Mouse (Mus musculus) heart, embryonic 14.5 days (tissue): Measurements from ENCODE around the gene Cpa2. TPM values are rescaled to one million over a fixed set of nuclear protein-coding genes. Genes with fewer than 3 reads are reported as not detected.

ENCODE experiments used
- ATAC-seq: fragments of 200-750 bp; cut with Nextera tagmentation; 2 replicates; pipeline ENCODE4 v1.8.0; 2017; ENCODE audit warnings: low read depth, moderate TSS enrichment; ENCODE audit not compliant: insufficient number of reproducible peaks, insufficient read depth, low FRiP score
- H3K27ac ChIP-seq, 2 experiments: fragments of 200-500 bp in 1 of 2; fragments of 300-500 bp in 1 of 2; sonication (generic) in 1 of 2; replicated peaks in 1 of 2; 2 replicates each; pipeline ENCODE4 v1.5.1; 2012 to 2014; ENCODE audit warnings: low read depth in 2 of 2, low read length in 2 of 2, control low read depth in 1 of 2, mild to moderate bottlenecking in 1 of 2, mixed read lengths in 1 of 2; ENCODE audit not compliant: control insufficient read depth in 1 of 2, insufficient read depth in 1 of 2
- H3K27me3 ChIP-seq: fragments of 300-500 bp; sonication (generic); 2 replicates; pipeline ENCODE4 v1.6.1; 2014; ENCODE audit warnings: mild to moderate bottlenecking, low read length, control low read depth; ENCODE audit not compliant: control insufficient read depth, insufficient read depth
- H3K36me3 ChIP-seq: fragments of 300-500 bp; sonication (generic); 2 replicates; pipeline ENCODE4 v1.6.1; 2014; ENCODE audit warnings: mild to moderate bottlenecking, control low read depth, low read length, mixed read lengths; ENCODE audit not compliant: control insufficient read depth, insufficient read depth
- H3K4me1 ChIP-seq, 2 experiments: fragments of 200-500 bp in 1 of 2; fragments of 300-500 bp in 1 of 2; sonication (generic) in 1 of 2; 2 replicates each; pipeline ENCODE4 v1.6.1; 2012 to 2014; ENCODE audit warnings: low read length in 2 of 2, control low read depth in 1 of 2, mixed read lengths in 1 of 2; ENCODE audit not compliant: control insufficient read depth in 2 of 2, insufficient read depth in 2 of 2
- H3K4me2 ChIP-seq: fragments of 300-500 bp; sonication (generic); 2 replicates; pipeline ENCODE4 v1.6.1; 2014; ENCODE audit warnings: mild to moderate bottlenecking, low read length
- H3K4me3 ChIP-seq, 2 experiments: fragments of 200-500 bp in 1 of 2; fragments of 300-500 bp in 1 of 2; sonication (generic) in 1 of 2; 2 replicates each; pipeline ENCODE4 v1.5.1; 2012 to 2014; ENCODE audit warnings: low read length in 2 of 2, mild to moderate bottlenecking in 2 of 2, control low read depth in 1 of 2, low read depth in 1 of 2, moderate library complexity in 1 of 2; ENCODE audit not compliant: control insufficient read depth in 1 of 2, insufficient read depth in 1 of 2
- H3K9ac ChIP-seq: fragments of 300-500 bp; sonication (generic); 2 replicates; pipeline ENCODE4 v1.6.1; 2014; ENCODE audit warnings: mild to moderate bottlenecking, low read length
- H3K9me3 ChIP-seq: fragments of 300-500 bp; sonication (generic); 2 replicates; pipeline ENCODE4 v1.6.1; 2016; ENCODE audit warnings: low read length, control low read depth; ENCODE audit not compliant: control insufficient read depth
- WGBS: fragments of 180-500 bp; shearing (Covaris S2); extraction: QIAGEN DNeasy Blood & Tissue Kit; methylation state at CpG from one replicate; pipeline ENCODE4 v1.1.7; 2014; 5-methylcytosine and 5-hydroxymethylcytosine counted together
- polyA plus RNA-seq: library from polyadenylated mRNA; unstranded; fragments of >200 nt; fragmentation: Nextera tagmentation; extraction: Ambion mirVana; gene quantifications from 2 replicates; pipeline ENCODE4 v1.2.1, GENCODE M21; 2014

Gene Cpa2
- polyA plus RNA-seq, 1 experiment from 2014 or later, result 4.8 TPM

DNA sequence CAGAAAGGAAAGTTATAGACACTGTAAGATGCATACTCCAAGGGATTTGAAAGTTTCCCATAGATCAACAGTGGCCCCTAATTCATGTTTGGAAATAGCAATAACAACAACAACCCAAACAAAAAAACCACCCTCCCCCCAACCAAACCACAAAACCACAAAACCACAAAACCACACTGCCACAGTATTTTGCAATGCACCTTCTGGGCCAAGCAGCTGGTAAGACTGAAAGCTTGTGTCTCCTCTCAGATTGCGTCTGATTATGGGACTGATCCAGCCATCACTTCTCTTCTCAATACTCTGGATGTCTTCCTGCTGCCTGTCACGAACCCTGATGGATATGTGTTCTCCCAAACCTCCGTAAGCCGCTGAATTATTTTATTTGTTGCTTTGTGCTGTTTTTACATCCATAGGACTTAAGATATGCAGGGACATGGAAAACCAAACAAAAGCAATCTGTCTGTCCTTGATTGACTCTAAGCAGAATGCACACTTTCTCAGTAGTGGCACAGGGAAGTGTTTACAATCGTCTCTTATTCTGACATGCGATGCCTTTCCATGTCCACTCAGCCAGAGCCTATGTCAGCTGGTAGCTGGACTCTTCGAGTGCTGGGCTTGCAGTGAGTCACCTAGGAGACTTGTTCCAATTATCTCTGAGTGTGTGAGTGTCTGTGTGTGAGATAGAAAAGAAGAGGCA is 9.3 kb downstream of the Cpa2 start:
- Histone ChIP-seq H3K4me3 (no peak overlapping the region), H3K9ac (no peak overlapping the region), H3K36me3 (no peaks in the 10 kb centered on the region), H3K4me2 (no peak overlapping the region), H3K9me3 (no peaks in the 10 kb centered on the region), H3K27me3 (no peaks in the 10 kb centered on the region), H3K4me1 (peaks cover 23 to 37% of the 10 kb centered on the region in 2 experiments), H3K27ac (no peak overlapping the region)
- no peak for ATAC-seq
- 78% methylated on average over 7 of the region's 7 CpGs for WGBS

DNA sequence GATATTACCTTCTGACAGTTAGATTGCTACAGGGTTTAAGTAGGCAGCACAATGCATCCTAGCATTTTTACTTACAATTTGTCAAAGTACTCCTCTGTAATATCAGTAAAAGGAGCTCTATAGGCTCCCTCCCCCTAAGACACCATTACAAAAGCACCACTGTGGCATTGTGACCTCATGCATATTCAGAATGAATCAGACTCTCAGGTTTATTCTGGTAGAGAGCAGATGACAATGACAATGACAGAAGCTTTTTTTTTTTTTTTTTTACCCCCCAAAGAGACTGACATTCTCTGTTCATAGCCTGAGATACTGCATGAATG is 9.8 kb downstream of the Cpa2 start:
- Histone ChIP-seq H3K4me2 (no peak overlapping the region), H3K4me1 (peaks cover 23 to 33% of the 10 kb centered on the region in 2 experiments), H3K36me3 (no peaks in the 10 kb centered on the region), H3K27me3 (no peaks in the 10 kb centered on the region), H3K9me3 (no peaks in the 10 kb centered on the region), H3K27ac (no peak overlapping the region), H3K4me3 (no peak overlapping the region), H3K9ac (no peak overlapping the region)
- ATAC-seq, result no peak

- Histone ChIP-seq H3K27ac (peak overlapping the region in 1 of 2 experiments; percentile 8; a peak in 1 of 4 replicates), H3K4me1 (peaks cover 18 to 29% of the 10 kb centered on the region in 2 experiments), H3K4me3 (0 out of 4 replicates have a peak overlapping the region, but pooled peaks of 1 of the 2 experiments have one; percentile 2), H3K36me3 (no peaks in the 10 kb centered on the region), H3K9me3 (no peaks in the 10 kb centered on the region), H3K9ac (peak overlapping the region; percentile 35), H3K4me2 (peak overlapping the region; percentile 43), H3K27me3 (no peaks in the 10 kb centered on the region)
- WGBS, result 36% methylated on average over 23 of the region's 23 CpGs
- no peak for ATAC-seq
Measured at GRCm38 (mm10) chr6:30551644-30552580, 10.5 kb downstream of the Cpa2 start.

- H3K4me3 ChIP-seq, result no peak overlapping the region
- 58% methylated on average over 6 of the region's 6 CpGs for WGBS
- H3K4me1 ChIP-seq, result peaks cover 15 to 22% of the 10 kb centered on the region in 2 experiments
- no peak for ATAC-seq
- H3K27me3 ChIP-seq, result no peaks in the 10 kb centered on the region
- H3K9ac ChIP-seq, result no peak overlapping the region
- peak overlapping the region; percentile 43; the same call in 1 of the 2 replicates for H3K4me2 ChIP-seq
- H3K36me3 ChIP-seq, result no peaks in the 10 kb centered on the region
- H3K9me3 ChIP-seq, result no peaks in the 10 kb centered on the region
- no peak overlapping the region for H3K27ac ChIP-seq
Measured at GRCm38 (mm10) chr6:30552628-30553027, 11.2 kb downstream of the Cpa2 start.

DNA sequence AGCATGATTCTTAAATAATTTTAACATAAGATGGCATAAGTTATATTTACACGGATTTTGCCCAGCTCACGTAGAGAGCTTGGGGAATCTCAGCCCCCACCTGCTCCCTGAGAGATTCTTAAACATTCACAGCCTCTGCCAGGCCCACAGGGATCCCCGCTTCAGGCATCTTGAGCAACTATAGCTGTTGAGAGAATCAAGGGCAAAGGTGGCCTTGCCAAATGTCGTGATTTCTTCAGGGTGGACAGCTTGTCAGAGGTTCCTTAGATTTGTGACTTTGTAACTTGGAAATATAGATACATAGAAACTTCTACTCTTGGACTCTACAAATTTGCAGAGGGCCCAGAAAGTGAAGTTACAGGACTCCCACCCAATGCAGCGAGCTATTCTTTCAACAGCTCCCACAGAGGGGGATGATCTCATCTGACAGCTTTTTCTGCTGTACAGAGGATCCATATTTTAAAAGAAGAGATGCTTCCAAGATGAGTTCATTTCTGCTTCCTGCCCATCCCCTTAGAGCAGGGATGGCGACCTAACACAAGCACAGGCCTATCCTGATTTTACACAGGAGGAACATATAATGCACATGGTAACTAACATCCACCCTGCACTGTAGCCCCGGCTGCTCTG is 12.1 kb downstream of the Cpa2 start:
- ATAC-seq, result no peak
- no peak overlapping the region for H3K9ac ChIP-seq
- 71% methylated on average over 7 of the region's 7 CpGs for WGBS
- H3K4me3 ChIP-seq, result no peak overlapping the region
- H3K27ac ChIP-seq, result no peak overlapping the region
- no peaks in the 10 kb centered on the region for H3K27me3 ChIP-seq
- H3K36me3 ChIP-seq, result no peaks in the 10 kb centered on the region
- H3K9me3 ChIP-seq, result no peaks in the 10 kb centered on the region
- no peak overlapping the region for H3K4me2 ChIP-seq
- peaks cover 10 to 17% of the 10 kb centered on the region in 2 experiments for H3K4me1 ChIP-seq

DNA sequence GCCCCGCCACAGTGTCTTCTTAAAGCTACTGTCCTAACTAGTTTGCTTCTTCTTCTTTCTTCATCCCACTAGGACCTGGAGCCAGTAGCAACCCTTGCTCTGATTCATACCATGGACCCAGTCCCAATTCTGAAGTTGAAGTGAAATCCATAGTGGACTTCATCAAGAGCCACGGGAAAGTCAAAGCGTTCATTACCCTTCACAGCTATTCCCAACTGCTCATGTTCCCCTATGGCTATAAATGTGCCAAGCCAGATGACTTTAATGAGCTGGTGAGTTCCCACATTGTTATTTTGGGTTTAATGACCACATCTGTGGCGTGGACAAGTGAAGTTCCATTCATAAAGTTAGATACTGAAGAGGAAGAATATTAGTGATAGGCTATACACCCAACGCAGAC is 12.7 kb downstream of the Cpa2 start:
- Histone ChIP-seq H3K4me2 (no peak overlapping the region), H3K4me3 (no peak overlapping the region), H3K27me3 (no peaks in the 10 kb centered on the region), H3K27ac (no peak overlapping the region), H3K9me3 (no peaks in the 10 kb centered on the region), H3K36me3 (no peaks in the 10 kb centered on the region), H3K4me1 (peaks cover 8 to 15% of the 10 kb centered on the region in 2 experiments), H3K9ac (no peak overlapping the region)
- ATAC-seq, result no peak
- 90% methylated on average over 5 of the region's 5 CpGs for WGBS

DNA sequence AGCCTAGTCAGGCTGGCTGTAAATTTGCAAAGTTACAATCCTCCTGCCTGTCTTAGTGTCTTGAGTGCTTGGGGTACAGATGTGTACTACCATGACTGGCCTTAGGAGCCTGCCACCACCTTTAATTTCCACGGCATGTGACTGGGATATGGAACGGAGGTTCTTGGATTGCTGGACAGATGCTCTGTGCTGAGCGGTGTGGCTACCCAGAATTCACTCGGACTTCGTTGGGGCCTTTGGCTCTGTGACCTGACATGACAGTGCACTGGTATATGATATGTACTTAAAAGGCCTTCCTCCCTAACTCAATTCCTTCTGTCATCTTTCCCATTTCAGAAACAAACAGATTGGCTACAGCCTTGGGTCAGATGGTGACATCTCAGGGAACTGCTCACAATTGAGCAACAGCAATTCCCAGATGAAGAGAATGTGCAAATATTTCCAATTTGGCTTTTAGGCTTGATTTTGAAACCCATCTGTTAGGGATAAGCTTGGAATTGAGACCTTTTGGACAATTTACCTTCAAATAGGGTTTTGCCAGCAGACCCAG is 13.3 kb downstream of the Cpa2 start:
- ATAC-seq, result no peak
- WGBS, result 94% methylated on average over 5 of the region's 5 CpGs
- H3K4me3 ChIP-seq, result no peak overlapping the region
- no peaks in the 10 kb centered on the region for H3K27me3 ChIP-seq
- H3K4me2 ChIP-seq, result no peak overlapping the region
- no peaks in the 10 kb centered on the region for H3K36me3 ChIP-seq
- H3K9me3 ChIP-seq, result no peaks in the 10 kb centered on the region
- no peak overlapping the region for H3K9ac ChIP-seq
- no peak overlapping the region for H3K27ac ChIP-seq
- H3K4me1 ChIP-seq, result peaks cover 2 to 9% of the 10 kb centered on the region in 2 experiments; a peak in 3 of 4 replicates
